Mouse (Mus musculus): ENCODE results near the gene Vcp.
A peak's percentile ranks its signal among the peaks of the same experiment; 100 is the strongest.
"Not testable (repeated sequence)": the region's sequence is repeated elsewhere in the genome, so short reads cannot be mapped to it uniquely, and the experiment has no call there.

Gene Vcp

GRCm38 (mm10) chr4:43029121-43029520 lies 28.8 kb upstream of the Vcp start:
- no peak for DNase-seq (ENCODE audit: low read depth)

DNA sequence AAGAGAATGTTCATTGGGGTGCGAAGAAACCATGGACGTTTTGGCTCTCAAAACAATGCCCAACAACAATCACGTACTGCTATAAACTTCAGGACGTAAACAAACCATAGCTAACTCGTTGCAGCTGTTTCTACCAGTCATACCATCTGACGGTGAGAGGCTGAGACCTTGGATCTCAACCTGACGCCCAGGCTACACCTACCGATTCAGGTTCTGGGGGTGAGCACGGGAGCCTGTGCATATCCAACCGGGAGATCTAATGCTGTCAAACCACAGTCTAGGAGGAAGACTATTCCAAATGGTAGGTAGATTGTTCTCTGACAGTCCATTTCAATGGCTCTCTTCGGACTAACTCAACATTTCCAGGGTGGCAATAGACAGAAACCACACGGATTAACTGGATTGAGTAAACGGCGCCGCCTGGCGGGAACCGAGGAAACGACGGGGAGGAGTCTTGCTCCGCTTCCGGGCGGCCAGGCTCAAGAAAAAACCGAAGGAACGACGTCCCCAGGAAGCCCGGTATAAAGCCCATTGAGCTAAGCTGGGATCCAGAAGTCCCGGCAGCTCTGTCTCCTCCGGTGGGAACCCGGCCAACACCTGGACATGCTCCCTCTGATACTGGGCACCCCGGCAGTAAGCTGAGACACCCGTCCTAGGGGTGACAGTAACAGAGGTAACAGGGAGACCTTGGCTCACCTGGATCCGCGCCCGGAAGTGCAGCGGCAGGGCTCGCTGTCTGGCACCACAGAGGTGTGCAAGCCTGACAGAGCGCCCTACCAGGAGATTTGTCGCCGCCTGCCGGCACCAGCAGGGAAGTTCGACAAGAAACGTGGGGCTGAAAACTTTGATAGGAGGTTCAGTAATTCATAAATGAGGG lies 25.0 kb upstream of the Vcp start, which contains the start of gene Pigo:
Gene Pigo, minus strand, starts transcription at position 736 of the 877 bp plus-strand sequence.
- peak; percentile 94 for DNase-seq (ENCODE audit: low read depth)

GRCm38 (mm10) chr4:43024673-43025072 lies 24.4 kb upstream of the Vcp start:
- DNase-seq (ENCODE audit: low read depth), result no peak

GRCm38 (mm10) chr4:43021341-43021740 lies 21.0 kb upstream of the Vcp start:
- DNase-seq (ENCODE audit: low read depth), result no peak

DNA sequence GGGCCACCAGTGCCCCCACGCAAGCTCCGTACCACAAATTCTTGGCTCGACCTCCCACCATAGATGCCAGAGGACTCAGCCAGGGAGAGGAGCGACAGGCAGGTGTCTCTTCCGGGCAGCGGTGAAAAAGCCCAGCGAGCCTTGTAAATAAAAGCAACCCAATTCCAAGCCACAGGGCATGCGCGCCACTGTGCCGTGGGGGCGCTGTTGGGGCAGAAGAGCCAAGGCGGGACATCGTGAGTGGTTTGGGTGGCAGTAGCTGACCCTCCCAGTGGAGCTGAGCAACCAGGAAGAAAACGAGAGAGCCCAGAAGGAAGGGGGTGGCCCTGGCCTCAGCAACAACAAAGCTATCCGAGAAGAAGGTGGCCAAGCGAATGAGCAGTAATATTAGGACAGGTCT lies 20.6 kb upstream of the Vcp start:
- no peak for DNase-seq (ENCODE audit: low read depth)

DNA sequence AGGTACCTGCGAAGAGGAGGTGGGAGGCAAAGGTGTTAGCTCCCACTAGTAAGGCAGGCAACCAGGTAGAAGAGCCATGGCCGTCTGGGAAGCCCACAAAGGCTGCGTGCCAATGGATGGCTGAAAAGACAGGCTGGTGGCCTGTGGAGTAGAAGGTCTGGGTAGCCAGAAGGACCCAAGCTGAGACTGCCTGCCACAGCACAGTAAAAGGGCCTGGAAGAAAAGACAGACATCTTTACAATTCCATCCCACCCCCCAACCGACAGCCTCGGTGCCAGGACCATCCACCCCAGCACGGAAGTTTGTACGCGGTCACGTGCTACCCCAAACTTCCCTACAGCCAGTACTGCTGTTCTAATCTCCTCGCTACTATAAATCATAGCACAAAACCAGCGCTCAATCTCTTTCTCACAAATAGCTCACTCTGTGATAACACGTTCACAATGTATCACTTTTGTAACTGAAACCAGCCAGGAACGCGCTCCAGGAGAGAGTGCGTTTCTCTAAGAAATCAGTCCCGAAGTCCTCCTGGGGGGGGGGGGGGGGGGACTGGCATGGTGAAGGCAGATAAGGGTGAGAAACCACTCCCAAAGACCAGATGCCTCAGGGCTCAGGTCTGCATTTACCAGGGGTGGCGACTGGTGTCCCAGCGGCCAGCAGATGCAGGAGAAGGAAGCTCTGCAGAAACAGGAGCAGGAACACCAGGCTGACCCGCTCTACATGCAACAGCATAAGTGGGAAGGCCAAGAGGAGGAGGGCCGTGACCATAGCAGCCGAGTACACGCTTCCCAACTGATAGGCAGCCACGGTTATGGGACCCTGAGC lies 19.5 kb upstream of the Vcp start:
- DNase-seq (ENCODE audit: low read depth), result no peak

DNA sequence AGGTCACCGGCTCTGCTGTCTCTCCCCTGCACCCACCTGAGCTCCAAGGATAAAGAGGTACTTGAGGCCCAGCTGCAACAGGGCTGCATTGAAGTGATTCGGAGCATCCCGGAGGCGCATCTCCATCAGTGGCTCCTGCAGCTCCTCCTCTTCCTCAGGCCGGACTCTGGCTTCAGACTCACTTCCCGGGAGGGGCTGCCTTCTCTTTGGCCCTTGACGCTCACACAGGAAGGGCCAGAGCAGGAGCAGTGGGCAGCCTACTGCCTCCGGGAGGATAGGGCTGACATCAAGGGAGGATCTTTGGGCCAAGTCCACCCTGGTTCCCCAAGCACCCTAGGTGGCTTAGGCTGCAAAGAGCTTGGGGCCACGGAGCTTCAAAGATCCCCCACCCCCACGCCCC lies 18.9 kb upstream of the Vcp start:
- no peak for DNase-seq (ENCODE audit: low read depth)

DNA sequence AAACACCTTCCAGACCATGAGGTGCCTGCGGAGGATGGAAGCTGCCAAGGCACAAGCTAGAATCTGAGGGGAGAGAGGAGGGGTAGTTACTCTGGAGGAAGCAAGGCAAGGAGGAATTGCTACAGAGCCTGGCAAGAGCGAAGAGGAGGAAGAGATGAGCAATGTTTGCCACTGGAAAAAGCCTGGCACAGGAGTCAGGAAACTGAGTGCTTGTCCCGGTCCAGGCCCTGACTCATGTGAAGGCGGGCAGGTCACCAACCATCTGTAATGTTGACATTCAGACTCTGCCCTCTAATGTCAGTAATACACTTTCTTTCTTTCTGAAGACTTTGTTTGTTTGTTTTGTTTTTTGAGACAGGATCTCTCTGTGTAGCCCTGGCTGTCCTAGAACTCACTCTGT lies 17.8 kb upstream of the Vcp start:
- no peak for DNase-seq (ENCODE audit: low read depth)

GRCm38 (mm10) chr4:43012091-43012490 lies 11.8 kb upstream of the Vcp start:
- no peak for DNase-seq (ENCODE audit: low read depth)

DNA sequence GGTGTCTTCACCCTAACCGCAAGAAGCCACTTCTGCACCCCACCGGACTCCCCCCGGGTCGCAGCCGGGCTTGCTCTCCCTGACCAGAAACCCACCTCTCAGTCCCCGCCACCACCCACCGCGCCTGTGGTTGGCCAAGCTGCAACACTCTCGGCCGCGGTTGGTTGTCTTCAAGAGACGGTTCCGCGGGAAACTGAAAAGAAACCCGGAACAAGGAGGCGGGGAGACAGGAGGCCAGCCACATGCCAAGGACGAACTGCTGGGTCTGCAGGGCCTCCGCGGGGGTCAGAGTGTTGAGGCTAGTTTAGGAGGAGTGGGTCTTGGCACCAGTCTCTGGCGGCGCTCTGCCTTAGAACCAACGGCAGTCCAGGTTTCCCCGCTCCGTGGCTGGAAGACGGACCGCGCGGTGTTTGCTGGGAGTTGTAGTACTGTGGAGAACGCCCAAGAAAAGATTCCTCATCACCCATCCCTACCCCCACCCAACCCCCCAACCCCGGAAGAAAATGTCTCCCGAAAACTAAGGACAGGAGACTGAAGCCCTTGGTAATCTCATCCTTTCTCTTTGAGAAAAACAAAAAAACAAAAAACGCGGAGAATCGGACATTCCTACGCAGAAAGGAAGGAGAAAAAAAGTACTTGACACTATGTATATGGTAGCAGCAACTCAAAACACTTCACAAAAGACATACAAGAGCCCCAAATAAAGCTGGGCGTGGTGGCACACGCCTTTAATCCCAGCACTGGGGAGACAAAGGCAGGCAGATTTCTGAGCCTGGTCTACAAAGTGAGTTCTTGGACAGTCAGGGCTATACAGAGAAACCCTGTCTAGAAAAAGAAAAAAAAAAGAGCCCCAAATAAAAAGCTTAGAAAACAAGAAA lies 10.1 kb upstream of the Vcp start, which contains the start of gene Fancg:
Gene Fancg, minus strand, starts transcription at position 346 of the 878 bp plus-strand sequence.
- peak; percentile 70 for DNase-seq (ENCODE audit: low read depth)

GRCm38 (mm10) chr4:43005765-43006164 lies 5.5 kb upstream of the Vcp start:
- peak; percentile 51 for DNase-seq (ENCODE audit: low read depth)

DNA sequence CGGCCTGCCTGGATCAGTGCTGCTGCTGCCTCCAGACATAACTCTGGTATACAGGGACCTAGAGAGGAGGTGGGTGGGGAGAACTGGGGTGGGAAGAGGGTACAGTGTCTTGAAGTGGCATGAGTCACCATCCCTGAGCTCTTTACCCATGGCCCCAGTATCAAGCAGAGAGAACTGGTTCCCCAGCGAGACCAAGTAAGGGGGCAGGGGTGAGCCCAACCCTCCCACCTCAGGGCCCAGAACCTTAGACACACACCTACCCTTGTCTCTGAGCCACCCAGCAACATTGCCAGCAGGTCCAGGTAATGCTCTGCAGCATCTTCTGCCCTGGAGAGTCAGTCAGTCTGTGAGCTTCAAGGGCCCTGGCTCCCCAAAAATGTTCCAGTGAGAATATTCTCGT lies 4.6 kb upstream of the Vcp start:
- no peak for DNase-seq (ENCODE audit: low read depth)

GRCm38 (mm10) chr4:43002756-43003439 lies 2.6 kb upstream of the Vcp start:
- no peak for DNase-seq (ENCODE audit: low read depth)

DNA sequence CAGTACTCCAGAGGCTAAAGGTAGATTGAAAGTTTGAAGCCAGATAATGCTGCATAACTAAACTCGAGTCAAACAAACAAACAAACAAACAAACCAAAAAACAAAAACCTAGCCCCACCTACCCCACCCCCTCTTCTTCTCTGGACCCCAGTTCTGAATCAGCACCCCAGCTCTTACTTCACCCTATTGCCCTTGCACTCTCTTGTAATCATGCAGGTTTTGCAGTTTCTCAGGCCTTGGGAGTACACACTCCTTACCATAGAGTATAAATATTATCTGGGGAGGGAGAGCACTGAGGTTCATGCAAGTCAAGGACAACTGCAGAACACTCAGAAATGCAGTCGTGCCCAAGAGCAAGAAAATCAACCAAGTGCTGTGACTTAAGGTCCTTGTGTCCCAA lies 965 bp upstream of the Vcp start:
- no peak for DNase-seq (ENCODE audit: low read depth)

GRCm38 (mm10) chr4:42999451-43000140 lies 711 bp downstream of the Vcp start:
- DNase-seq (ENCODE audit: low read depth), result peak; percentile 66

- no peak for DNase-seq (ENCODE audit: low read depth)
Observed at GRCm38 (mm10) chr4:42998022-42998421, 2.3 kb downstream of the Vcp start.

- DNase-seq (ENCODE audit: low read depth), result no peak
Observed at GRCm38 (mm10) chr4:42988296-42988695, 12.0 kb downstream of the Vcp start.

GRCm38 (mm10) chr4:42980467-42980866 lies 19.8 kb downstream of the Vcp start:
- not testable (repeated sequence) for DNase-seq (ENCODE audit: low read depth)

GRCm38 (mm10) chr4:42978062-42978461 lies 22.2 kb downstream of the Vcp start:
- DNase-seq (ENCODE audit: low read depth), result no peak

DNA sequence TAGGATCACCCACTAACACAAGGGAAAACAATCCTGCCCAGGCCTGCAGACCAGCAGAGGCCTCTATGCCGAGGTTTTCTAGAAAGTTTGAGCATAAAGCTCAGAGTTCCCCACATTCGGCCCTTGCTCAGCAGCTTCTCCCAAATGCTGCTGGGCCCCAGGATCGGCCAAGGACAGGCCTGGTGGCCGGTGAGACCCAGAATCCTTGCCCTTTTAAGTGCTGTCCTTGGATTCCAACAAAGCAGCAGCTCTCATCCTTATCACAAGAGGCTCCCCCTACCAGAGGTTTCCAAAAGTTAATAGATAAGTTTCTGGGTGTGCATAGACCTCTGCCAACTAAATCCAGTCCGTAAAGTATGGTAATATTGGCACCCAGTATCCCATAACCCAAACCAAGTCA lies 26.4 kb downstream of the Vcp start:
- no peak for DNase-seq (ENCODE audit: low read depth)

DNA sequence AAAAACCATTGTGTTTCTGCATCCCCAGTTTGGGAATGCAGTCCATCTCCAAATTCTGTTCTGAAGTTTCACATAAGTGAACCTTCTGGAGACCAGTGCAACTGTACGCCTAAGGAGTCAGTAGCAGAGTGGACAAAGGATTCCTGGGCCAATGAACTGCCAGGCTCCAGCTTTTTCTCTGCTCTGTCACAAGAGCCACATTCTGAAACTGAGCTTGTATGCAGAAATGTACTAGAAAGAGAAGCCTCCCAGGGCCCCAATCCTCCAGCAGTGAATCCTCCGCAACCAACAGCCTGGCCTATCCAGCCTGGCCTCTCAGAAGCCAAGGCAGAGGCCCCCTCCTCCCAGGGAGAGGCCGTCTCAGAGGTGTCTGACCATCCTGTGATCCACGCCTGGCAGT lies 27.4 kb downstream of the Vcp start:
- DNase-seq (ENCODE audit: low read depth), result no peak

Measured in c-Kit-positive CD71-negative TER-119-negative erythroid progenitor cells, embryonic 14.5 days (primary cell).